Mouse (Mus musculus): ENCODE measurements around the gene Arhgap8. TPM values are rescaled to one million over a fixed set of nuclear protein-coding genes. Genes with fewer than 3 reads are reported as not detected.

Gene Arhgap8
- polyA plus RNA-seq (2014; fragmentation: Illumina TruSeq; extraction: RNeasy Lipid Tissue Mini Kit (QIAGEN cat#74804); ENCODE audit: low read depth, low replicate concordance) = not detected

DNA sequence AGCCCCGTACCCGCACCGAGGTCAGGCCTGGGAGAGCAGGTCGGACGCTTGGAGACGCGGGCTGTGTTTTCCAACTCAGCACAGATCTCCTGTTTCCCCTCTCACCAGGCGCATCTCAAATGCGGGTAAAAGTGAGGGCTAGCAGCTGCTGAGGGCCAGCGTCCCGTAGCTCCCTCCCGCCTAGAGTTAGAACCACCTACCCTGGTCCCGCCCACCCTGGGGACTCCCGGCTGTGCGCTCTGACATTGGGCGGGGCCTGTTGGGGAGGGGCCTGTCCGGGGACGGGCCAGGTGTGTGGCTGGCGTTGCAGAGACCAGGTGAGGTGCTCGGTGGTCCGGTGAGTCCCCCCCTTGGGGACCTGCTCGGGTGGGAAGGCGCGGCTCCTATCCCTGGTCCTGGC lies at the start of gene Arhgap8:
Arhgap8 (plus strand) TSS at position 262 of the 400 bp plus-strand sequence.

Other genes starting within 250 kb of the Arhgap8 start
- gene Rtl6, start 162.2 kb upstream of the Arhgap8 start, polyA plus RNA-seq (2014; fragmentation: Illumina TruSeq; extraction: RNeasy Lipid Tissue Mini Kit (QIAGEN cat#74804); ENCODE audit: low read depth, low replicate concordance) = 0.93 TPM
- gene Prr5, start 50.4 kb upstream of the Arhgap8 start, polyA plus RNA-seq (2014; fragmentation: Illumina TruSeq; extraction: RNeasy Lipid Tissue Mini Kit (QIAGEN cat#74804); ENCODE audit: low read depth, low replicate concordance) = 0.58 TPM
- 0.29 TPM for gene Phf21b, start 136.0 kb downstream of the Arhgap8 start, polyA plus RNA-seq (2014; fragmentation: Illumina TruSeq; extraction: RNeasy Lipid Tissue Mini Kit (QIAGEN cat#74804); ENCODE audit: low read depth, low replicate concordance)
- gene Gm29666, start 200.0 kb downstream of the Arhgap8 start, polyA plus RNA-seq (2014; fragmentation: Illumina TruSeq; extraction: RNeasy Lipid Tissue Mini Kit (QIAGEN cat#74804); ENCODE audit: low read depth, low replicate concordance) = 0.23 TPM
- 18.7 TPM for gene Nup50, start 203.4 kb downstream of the Arhgap8 start, polyA plus RNA-seq (2014; fragmentation: Illumina TruSeq; extraction: RNeasy Lipid Tissue Mini Kit (QIAGEN cat#74804); ENCODE audit: low read depth, low replicate concordance)

All from adrenal gland, adult 10 weeks (tissue).